Mouse (Mus musculus): ENCODE measurements around the gene Gm13030.
"Not testable (repeated sequence)": the region's sequence is repeated elsewhere in the genome, so short reads cannot be mapped to it uniquely, and the experiment has no call there.

DNA sequence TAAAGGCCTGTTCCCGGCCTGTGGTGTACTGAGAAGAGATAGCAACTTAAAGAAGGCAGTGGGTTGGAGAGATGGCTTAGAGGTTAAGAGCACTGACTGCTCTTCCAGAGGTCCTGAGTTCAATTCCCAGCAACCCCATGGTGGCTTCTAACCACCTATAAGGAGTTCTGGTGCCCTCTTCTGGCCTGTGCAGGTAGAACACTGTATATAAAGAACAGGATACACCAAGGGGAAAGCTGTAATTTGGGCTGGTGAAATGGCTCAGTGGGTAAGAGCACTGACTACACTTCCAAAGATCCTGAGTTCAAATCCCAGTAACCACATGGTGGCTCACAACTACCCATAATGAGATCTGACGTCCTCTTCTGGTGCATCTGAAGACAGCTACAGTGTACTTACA lies 49.6 kb downstream of the Gm13030 start:
- not testable (repeated sequence) for TF ChIP-seq GATA1 (IDR thresholded peaks at IDR 0.05; ENCODE audit: borderline replicate concordance, low read length); FLI1 (IDR thresholded peaks at IDR 0.05; ENCODE audit: low read length)
